Mouse (Mus musculus) ovary, postnatal 10 days (tissue): ENCODE data around the gene Arf3.
"Not testable (repeated sequence)": the region's sequence is repeated elsewhere in the genome, so short reads cannot be mapped to it uniquely, and the experiment has no call there.

ENCODE experiments used
- DNase-seq: peaks from one replicate; pipeline ENCODE4 v3.0.0; 2022; ENCODE audit warnings: low spot score

Arf3 gene

GRCm38 (mm10) chr15:98753021-98753423, 10.0 kb downstream of the Arf3 start:
- DNase-seq = no peak

GRCm38 (mm10) chr15:98749093-98749492, 13.9 kb downstream of the Arf3 start:
- DNase-seq = no peak

- DNase-seq = no peak
Measured at GRCm38 (mm10) chr15:98747296-98747695, 15.7 kb downstream of the Arf3 start.

GRCm38 (mm10) chr15:98746344-98746965, 16.6 kb downstream of the Arf3 start:
- no peak for DNase-seq

- not testable (repeated sequence) for DNase-seq
Measured at GRCm38 (mm10) chr15:98743863-98744262, 19.2 kb downstream of the Arf3 start.

- DNase-seq = no peak
Measured at GRCm38 (mm10) chr15:98742766-98743428, 20.1 kb downstream of the Arf3 start.

GRCm38 (mm10) chr15:98740219-98740618, 22.8 kb downstream of the Arf3 start:
- no peak for DNase-seq

GRCm38 (mm10) chr15:98738796-98739195, 24.2 kb downstream of the Arf3 start:
- DNase-seq = no peak

GRCm38 (mm10) chr15:98737881-98738280, 25.1 kb downstream of the Arf3 start:
- DNase-seq = no peak

GRCm38 (mm10) chr15:98736521-98736920, 26.5 kb downstream of the Arf3 start:
- DNase-seq = no peak

GRCm38 (mm10) chr15:98733976-98734566, 28.9 kb downstream of the Arf3 start:
- DNase-seq = no peak

GRCm38 (mm10) chr15:98733370-98733769, 29.6 kb downstream of the Arf3 start:
- DNase-seq = no peak

- no peak for DNase-seq
Measured at GRCm38 (mm10) chr15:98732006-98732531, 30.9 kb downstream of the Arf3 start.

- DNase-seq = no peak
Measured at GRCm38 (mm10) chr15:98730790-98731189, 32.2 kb downstream of the Arf3 start.

GRCm38 (mm10) chr15:98729791-98730545, 33.0 kb downstream of the Arf3 start:
- no peak for DNase-seq

GRCm38 (mm10) chr15:98728366-98728765, 34.6 kb downstream of the Arf3 start:
- DNase-seq = no peak

- DNase-seq = peak; percentile 18
Measured at GRCm38 (mm10) chr15:98727443-98728321, 35.3 kb downstream of the Arf3 start, which contains the start of gene Fkbp11. Fkbp11 (minus strand) TSS chr15:98728198.

GRCm38 (mm10) chr15:98726746-98727145, 36.3 kb downstream of the Arf3 start:
- no peak for DNase-seq

GRCm38 (mm10) chr15:98726079-98726478, 36.9 kb downstream of the Arf3 start:
- DNase-seq = no peak

GRCm38 (mm10) chr15:98724441-98724840, 38.6 kb downstream of the Arf3 start:
- DNase-seq = no peak

- DNase-seq = no peak
Measured at GRCm38 (mm10) chr15:98722854-98723253, 40.2 kb downstream of the Arf3 start.
